Mouse (Mus musculus) CH12.LX (cell line): ENCODE data around the gene Togaram1. TPM values are rescaled to one million over a fixed set of nuclear protein-coding genes. Genes with fewer than 3 reads are reported as not detected.

Experiments
- DNase-seq: peaks from one replicate; pipeline ENCODE4 v3.0.0-alpha.2; 2013; ENCODE audit errors: extremely low read depth
- H3K27ac ChIP-seq: 2 replicates; pipeline ENCODE4 v1.5.1; 2012; ENCODE audit warnings: low read depth, mild to moderate bottlenecking, control low read depth, moderate library complexity; ENCODE audit not compliant: insufficient read depth
- H3K27me3 ChIP-seq: replicated peaks from 2 replicates; pipeline ENCODE3; 2012; ENCODE audit warnings: inconsistent platforms
- H3K36me3 ChIP-seq, 2 experiments: replicated peaks in 1 of 2; 2 replicates each; pipeline versions ENCODE3 to v1.6.1; 2012; ENCODE audit warnings: inconsistent platforms in 1 of 2, low read length in 1 of 2, mild to moderate bottlenecking in 1 of 2, mixed read lengths in 1 of 2, moderate library complexity in 1 of 2; ENCODE audit not compliant: control insufficient read depth in 1 of 2, insufficient read depth in 1 of 2
- H3K4me1 ChIP-seq, 2 experiments: 2 replicates each; pipeline ENCODE4 v1.6.1; 2012; ENCODE audit warnings: inconsistent platforms in 1 of 2, moderate library complexity in 1 of 2; ENCODE audit not compliant: insufficient read depth in 2 of 2, control insufficient read depth in 1 of 2
- H3K4me2 ChIP-seq: 2 replicates; pipeline ENCODE4 v1.6.1; 2012; ENCODE audit warnings: low read depth, mild to moderate bottlenecking, control low read depth; ENCODE audit not compliant: poor library complexity, insufficient read depth, severe bottlenecking
- H3K4me3 ChIP-seq, 3 experiments: fragments of 150-350 bp in 1 of 3; sonication (generic) in 1 of 3; replicated peaks in 1 of 3; 2 replicates each; pipeline versions ENCODE3 to v1.5.1; 2011 to 2012; ENCODE audit warnings: low read depth in 2 of 3, low read length in 2 of 3, mild to moderate bottlenecking in 2 of 3, moderate library complexity in 2 of 3, control low read depth in 1 of 3, improper control_type of control experiment in 1 of 3, inconsistent platforms in 1 of 3, mixed read lengths in 1 of 3; ENCODE audit not compliant: poor library complexity in 1 of 3
- H3K79me2 ChIP-seq: replicated peaks from 2 replicates; pipeline ENCODE4 v1.6.1; 2012; ENCODE audit warnings: mild to moderate bottlenecking, moderate library complexity; ENCODE audit not compliant: control insufficient read depth, poor library complexity, insufficient read depth, severe bottlenecking; ENCODE audit errors: extremely low read depth
- H3K9ac ChIP-seq: 2 replicates; pipeline ENCODE4 v1.6.1; 2012; ENCODE audit warnings: low read depth, mild to moderate bottlenecking, control low read depth, moderate library complexity; ENCODE audit not compliant: insufficient read depth
- H3K9me3 ChIP-seq: replicated peaks from 2 replicates; pipeline ENCODE3; 2012; ENCODE audit warnings: low read length, inconsistent platforms, mixed read lengths
- BHLHE40 ChIP-seq: IDR thresholded peaks from 2 replicates; pipeline ENCODE4 v1.6.1; 2011; ENCODE audit warnings: mild to moderate bottlenecking, low read depth, low read length, improper control_type of control experiment
- IRF4 ChIP-seq: IDR thresholded peaks from 2 replicates; pipeline ENCODE4 v1.6.1; 2014; ENCODE audit warnings: low read depth, mild to moderate bottlenecking, inconsistent platforms, low read length, improper control_type of control experiment
- MAX ChIP-seq: IDR thresholded peaks from 2 replicates; pipeline ENCODE4 v1.6.1; 2011; ENCODE audit warnings: low read length, improper control_type of control experiment
- MXI1 ChIP-seq: IDR thresholded peaks from 2 replicates; pipeline ENCODE4 v1.6.1; 2011; ENCODE audit warnings: mild to moderate bottlenecking, low read depth, low read length, improper control_type of control experiment
- MYC ChIP-seq: IDR thresholded peaks from 2 replicates; pipeline ENCODE4 v1.6.1; 2011; ENCODE audit warnings: low read depth, mild to moderate bottlenecking, improper control_type of control experiment, low read length
- NRF1 ChIP-seq: IDR thresholded peaks from 2 replicates; pipeline ENCODE4 v1.6.1; 2014; ENCODE audit warnings: low read depth, mild to moderate bottlenecking, inconsistent platforms, low read length, improper control_type of control experiment, moderate library complexity
- RCOR1 ChIP-seq: conservative IDR thresholded peaks from 2 replicates; pipeline ENCODE4 v1.6.1; 2012; ENCODE audit warnings: low read depth, mild to moderate bottlenecking, inconsistent platforms, low read length, improper control_type of control experiment
- ZC3H11A ChIP-seq: IDR thresholded peaks from 2 replicates; pipeline ENCODE4 v1.6.1; 2012; ENCODE audit warnings: low read depth, mild to moderate bottlenecking, inconsistent platforms, low read length, improper control_type of control experiment
- ZMIZ1 ChIP-seq: IDR thresholded peaks from 2 replicates; pipeline ENCODE4 v1.6.1; 2012; ENCODE audit warnings: low read depth, mild to moderate bottlenecking, inconsistent platforms, low read length, improper control_type of control experiment
- ZNF384 ChIP-seq: IDR thresholded peaks from 2 replicates; pipeline ENCODE4 v1.6.1; 2012; ENCODE audit warnings: low read depth, low read length, improper control_type of control experiment, inconsistent platforms
- dilution Hi-C: fragments of 300-500 bp; cut with MboI; formaldehyde crosslinking; loops from 2 replicates; pipeline ENCODE4 v1.14.3; 2020; ENCODE audit warnings: low sequenced_read_pairs; ENCODE audit not compliant: extremely low pct_unique_long_range_greater_than_20kb, extremely low pct_ligation_motif_present
- in situ Hi-C: fragments of 300-500 bp; cut with MboI; formaldehyde crosslinking; loops from 3 replicates; pipeline ENCODE4 v1.14.3; 2019; ENCODE audit warnings: low sequenced_read_pairs, low pct_ligation_motif_present, low pct_unique_long_range_greater_than_20kb, mixed read lengths
- polyA plus RNA-seq: library from polyadenylated mRNA; unstranded; fragments of >175 nt; gene quantifications from 2 replicates; pipeline ENCODE4 v1.2.1, GENCODE M21; 2012; ENCODE audit warnings: low read depth; ENCODE audit not compliant: insufficient read length
- total RNA-seq, 2 experiments: library from RNA; depleted of rRNA; stranded (reverse); fragments of 300-350 nt in 1 of 2; fragments of >200 nt in 1 of 2; gene quantifications; 2 replicates each; pipeline ENCODE4 v1.2.3; 2012 to 2014

The Togaram1 gene
- total and polyA plus RNA-seq, 3 experiments, result 19.1 to 29.5 (median 24.1) TPM

DNA sequence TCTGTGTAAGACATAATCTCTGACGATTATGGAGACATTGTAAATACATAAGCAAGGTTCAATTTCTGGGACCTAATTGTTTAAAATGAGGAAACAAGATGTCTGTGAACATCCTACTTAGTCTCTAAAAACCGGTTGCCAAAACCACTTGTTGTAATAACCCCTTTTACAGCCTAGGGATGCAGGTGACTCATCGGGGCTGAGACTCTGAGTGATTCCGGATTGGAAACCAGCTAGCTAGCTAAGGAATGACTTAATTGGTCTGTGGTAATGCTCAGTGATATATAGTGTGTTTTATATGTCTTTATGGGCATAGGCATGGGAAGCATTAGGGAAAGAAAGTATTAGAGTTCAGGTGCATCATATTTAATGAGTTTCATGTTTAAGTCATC is 71.9 kb downstream of the Togaram1 start:
- TF ChIP-seq NRF1 (no peak), MXI1 (0 out of 2 replicates have a peak, but pooled peaks have one; percentile 12)
- TF ChIP-seq, all 38 proteins: peak for 1
- H3K36me3 ChIP-seq, result peaks cover 6 to 28% of the 10 kb centered on the region in 2 experiments
- H3K4me3 ChIP-seq, result peak overlapping the region; percentile 63 to 99 (median 85)
- H3K79me2 ChIP-seq, result peaks cover 54% of the 10 kb centered on the region
- H3K4me1 ChIP-seq, result peaks cover 0 to 21% of the 10 kb centered on the region in 2 experiments; a peak in 2 of 4 replicates
- in situ Hi-C loops, result no loop called here
- H3K27ac ChIP-seq, result no peak overlapping the region
- H3K4me2 ChIP-seq, result peak overlapping the region; percentile 95
- peak overlapping the region; percentile 86 for H3K9ac ChIP-seq
- dilution Hi-C loops, result no loop called here
- DNase-seq, result peak; percentile 33
- H3K27me3 ChIP-seq, result no peaks in the 10 kb centered on the region
- no peaks in the 10 kb centered on the region for H3K9me3 ChIP-seq

- H3K27ac ChIP-seq, result no peak overlapping the region
- H3K4me2 ChIP-seq, result peak overlapping the region; percentile 29; the same call in 1 of the 2 replicates
- TF ChIP-seq ZNF384, result peak; percentile 23; the same call in 1 of the 2 replicates
- TF ChIP-seq MAX, result no peak
- TF ChIP-seq, all 38 proteins: peak for 1
- in situ Hi-C loops, result no loop called here
- H3K9ac ChIP-seq, result no peak overlapping the region
- H3K79me2 ChIP-seq, result peaks cover 30% of the 10 kb centered on the region
- no peak overlapping the region for H3K4me3 ChIP-seq
- H3K9me3 ChIP-seq, result no peaks in the 10 kb centered on the region
- DNase-seq, result no peak
- peaks cover 0 to 2% of the 10 kb centered on the region in 2 experiments; a peak in 1 of 4 replicates for H3K4me1 ChIP-seq
- H3K27me3 ChIP-seq, result no peaks in the 10 kb centered on the region
- H3K36me3 ChIP-seq, result peaks cover 13 to 74% of the 10 kb centered on the region in 2 experiments
- dilution Hi-C loops, result no loop called here
Measured at GRCm38 (mm10) chr12:65048799-65049198, 83.2 kb downstream of the Togaram1 start.

GRCm38 (mm10) chr12:65058203-65058602 is 92.6 kb downstream of the Togaram1 start:
- no peaks in the 10 kb centered on the region for H3K4me1 ChIP-seq
- H3K36me3 ChIP-seq, result peaks cover 39 to 84% of the 10 kb centered on the region in 2 experiments
- TF ChIP-seq BHLHE40 (no peak), ZC3H11A (no peak), MYC (no peak), ZMIZ1 (no peak), RCOR1 (no peak), IRF4 (no peak)
- no peak overlapping the region for H3K4me2 ChIP-seq
- DNase-seq, result no peak
- H3K9ac ChIP-seq, result no peak overlapping the region
- in situ Hi-C loops (no loop called here), dilution Hi-C loops (no loop called here)
- H3K27me3 ChIP-seq, result no peaks in the 10 kb centered on the region
- H3K4me3 ChIP-seq, result no peak overlapping the region
- no peaks in the 10 kb centered on the region for H3K9me3 ChIP-seq
- H3K27ac ChIP-seq, result no peak overlapping the region
- peaks cover 15% of the 10 kb centered on the region; the same call in 1 of the 2 replicates for H3K79me2 ChIP-seq
